Mouse (Mus musculus) frontal cortex, adult (tissue): ENCODE measurements around the gene Rerg.

Experiments
- ATAC-seq: cut with Nextera tagmentation; 2 replicates; pipeline ENCODE4 v1.9.2; 2017; ENCODE audit warnings: mild to moderate bottlenecking, moderate library complexity, mixed read lengths; ENCODE audit not compliant: low TSS enrichment

Rerg gene

DNA sequence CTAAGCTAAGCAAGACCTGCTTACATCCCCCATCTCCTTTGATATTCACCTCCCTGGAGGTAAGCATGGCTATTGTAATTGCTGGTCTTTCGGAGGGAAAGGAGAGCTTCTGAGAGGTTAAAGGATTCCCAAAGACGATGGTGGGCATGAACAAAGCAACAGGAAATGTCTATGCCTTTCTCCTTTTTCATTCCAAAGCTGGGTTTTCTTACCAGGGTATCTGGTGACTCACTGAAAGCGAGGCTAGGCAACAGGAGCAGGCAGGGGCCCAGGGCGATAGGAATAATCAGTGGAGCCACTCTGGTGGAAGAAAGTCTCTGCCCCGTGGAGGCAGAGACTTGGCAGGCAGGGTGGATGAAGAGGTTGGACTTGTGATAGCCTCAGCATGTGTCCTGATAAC, at the start of gene Rerg:
Gene Rerg (minus strand): TSS at position 272 of the 400 bp plus-strand sequence.
- ATAC-seq, result no peak

GRCm38 (mm10) chr6:137217841-137218463, 47.7 kb upstream of the Rerg start:
- no peak for ATAC-seq

- no peak for ATAC-seq
Observed at GRCm38 (mm10) chr6:137211441-137211840, 41.1 kb upstream of the Rerg start.

GRCm38 (mm10) chr6:137210991-137211390, 40.7 kb upstream of the Rerg start:
- ATAC-seq, result no peak

DNA sequence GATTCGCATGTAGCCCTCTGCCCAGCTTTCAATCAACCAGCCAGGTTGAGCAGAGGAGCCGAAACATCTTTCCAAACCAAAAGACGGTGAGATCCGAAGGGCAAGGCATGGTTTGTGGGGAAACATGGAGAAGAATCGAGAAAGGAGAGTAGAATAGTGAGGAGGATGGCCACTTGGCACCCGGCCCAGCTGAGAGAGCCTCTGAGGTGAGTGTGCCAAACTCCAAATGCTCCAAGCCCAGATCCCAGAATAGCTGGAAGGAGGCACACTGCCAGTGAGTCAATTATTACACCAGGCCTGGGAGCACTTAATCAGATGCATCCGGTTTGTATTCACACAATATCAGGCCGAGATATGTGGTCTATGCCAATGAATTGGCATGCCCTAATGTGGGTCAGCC, 39.7 kb upstream of the Rerg start:
- ATAC-seq, result peak; percentile 57

- ATAC-seq, result no peak
Observed at GRCm38 (mm10) chr6:137207126-137207525, 36.8 kb upstream of the Rerg start.

- ATAC-seq, result peak; percentile 93
Observed at GRCm38 (mm10) chr6:137205662-137206400, 35.5 kb upstream of the Rerg start.

DNA sequence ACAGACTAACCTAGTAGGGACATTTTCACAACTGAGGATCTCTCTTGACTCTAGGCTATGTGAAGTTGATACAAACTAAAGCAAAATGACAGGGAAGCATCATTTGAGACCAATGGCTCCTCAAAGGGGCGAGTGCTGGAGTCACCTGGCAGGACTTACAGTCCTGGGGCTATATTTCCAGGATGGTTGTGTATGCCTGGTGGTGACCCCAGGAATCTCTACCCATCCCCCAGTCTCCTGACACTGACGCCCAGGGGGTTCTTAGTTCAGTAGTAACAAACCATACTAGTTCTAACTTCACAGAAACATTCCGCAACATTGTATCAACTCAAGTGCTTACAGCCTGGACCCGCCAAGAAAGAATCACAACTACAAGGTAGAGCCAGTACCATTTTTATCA, 32.4 kb upstream of the Rerg start:
- ATAC-seq, result no peak

DNA sequence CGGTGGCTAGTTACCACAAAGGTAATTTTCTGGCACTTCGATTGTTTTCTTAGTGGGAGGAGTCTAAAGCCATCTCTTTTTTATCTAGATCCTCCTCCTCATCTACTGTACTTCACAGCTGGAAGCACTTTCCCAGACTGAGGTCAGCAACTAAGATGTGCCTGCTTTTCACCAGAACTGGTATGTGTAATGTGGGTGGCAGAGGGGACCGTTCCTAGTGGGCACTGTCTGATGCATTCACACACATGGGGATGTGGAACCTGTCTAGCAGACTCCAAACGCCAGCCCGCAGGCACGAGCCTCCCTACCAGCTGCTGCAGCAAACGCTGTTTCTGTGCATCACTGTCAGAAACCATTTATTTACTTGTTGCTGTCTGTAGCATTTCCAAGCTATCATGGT, 31.3 kb upstream of the Rerg start:
- ATAC-seq, result no peak

- no peak for ATAC-seq
Observed at GRCm38 (mm10) chr6:137201166-137201565, 30.9 kb upstream of the Rerg start.

- ATAC-seq, result peak; percentile 64; the same call in 1 of the 2 replicates
Observed at GRCm38 (mm10) chr6:137192063-137192462, 21.8 kb upstream of the Rerg start.

DNA sequence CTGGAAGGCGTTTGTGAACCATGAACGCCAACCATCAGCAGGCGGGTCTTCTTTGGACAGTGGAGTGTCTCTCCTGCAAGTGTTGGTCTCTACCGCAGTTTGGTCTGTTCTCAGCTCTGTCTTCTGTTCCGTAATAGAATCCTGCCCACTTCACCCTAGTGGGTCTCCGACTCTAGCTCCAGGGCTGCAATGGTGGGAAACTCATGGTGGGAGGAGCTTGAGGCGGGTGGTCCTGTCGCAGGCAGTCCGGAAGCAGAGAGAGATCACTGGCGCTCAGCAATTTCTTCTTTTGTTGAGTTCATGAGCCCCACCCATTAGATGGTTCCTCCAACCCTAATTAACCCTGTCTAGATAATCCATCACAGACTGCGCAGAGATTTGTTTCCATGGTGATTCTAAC, 20.7 kb upstream of the Rerg start:
- ATAC-seq, result no peak

DNA sequence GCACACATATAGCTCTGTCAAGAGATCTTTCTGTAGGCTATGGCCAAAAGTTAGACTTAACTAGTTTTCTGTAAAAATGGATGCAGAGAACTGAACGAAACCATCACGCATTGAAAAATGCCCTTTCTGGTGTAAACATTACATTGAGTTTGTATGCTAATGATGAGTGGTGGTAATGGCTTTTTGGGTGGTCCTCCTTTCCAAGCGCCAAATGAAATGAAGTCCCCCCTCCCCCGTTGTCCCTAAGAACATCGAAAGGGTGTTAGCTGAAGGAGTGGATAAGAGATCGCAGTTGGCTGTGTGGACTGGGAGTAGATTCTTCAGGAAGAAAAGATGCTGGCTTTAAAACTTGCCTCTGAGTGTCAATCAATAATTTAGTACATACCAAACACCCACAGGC, 20.3 kb upstream of the Rerg start:
- ATAC-seq, result no peak

- ATAC-seq, result no peak
Observed at GRCm38 (mm10) chr6:137188375-137188926, 18.2 kb upstream of the Rerg start.

- peak; percentile 55 for ATAC-seq
Observed at GRCm38 (mm10) chr6:137187426-137187825, 17.1 kb upstream of the Rerg start.

GRCm38 (mm10) chr6:137180636-137181035, 10.3 kb upstream of the Rerg start:
- ATAC-seq, result no peak

DNA sequence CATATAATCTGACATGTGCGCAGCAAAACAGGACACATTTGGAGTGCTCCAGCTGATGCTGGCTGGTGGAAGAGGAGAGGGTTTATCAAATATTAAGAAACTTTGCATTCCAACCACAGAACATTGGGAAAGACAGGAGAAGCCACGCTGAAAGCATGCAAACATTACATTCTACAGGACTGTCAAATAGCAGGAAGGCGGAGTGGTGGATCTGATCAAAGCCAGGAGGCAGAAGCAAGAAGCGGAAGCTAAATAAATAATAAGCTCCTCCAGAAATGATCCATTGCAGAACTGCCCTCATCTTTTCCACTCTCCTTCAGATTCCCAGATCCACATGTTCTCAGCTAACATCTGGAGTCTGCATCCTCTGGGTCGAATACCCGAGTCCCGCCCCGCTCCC, 9.8 kb upstream of the Rerg start:
- no peak for ATAC-seq

DNA sequence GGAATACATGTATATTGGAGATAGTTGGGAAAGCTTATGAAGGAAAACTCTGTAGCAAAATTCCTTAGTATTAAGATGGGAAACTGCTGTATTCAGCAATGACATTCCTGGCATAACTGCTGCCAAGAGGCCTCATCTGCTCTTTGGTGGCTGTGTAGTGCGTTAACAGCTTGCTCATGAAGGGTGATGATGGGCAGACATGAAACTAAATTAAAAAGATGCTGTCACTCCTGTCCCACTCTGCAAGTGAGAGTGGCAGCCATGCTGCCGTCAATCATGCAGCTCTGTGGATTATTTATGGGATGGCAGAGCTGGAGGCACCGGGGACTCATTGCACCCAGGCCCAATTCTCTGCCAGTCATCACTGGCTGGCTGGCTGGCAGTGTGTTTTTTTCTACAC, 8.7 kb upstream of the Rerg start:
- ATAC-seq, result no peak

DNA sequence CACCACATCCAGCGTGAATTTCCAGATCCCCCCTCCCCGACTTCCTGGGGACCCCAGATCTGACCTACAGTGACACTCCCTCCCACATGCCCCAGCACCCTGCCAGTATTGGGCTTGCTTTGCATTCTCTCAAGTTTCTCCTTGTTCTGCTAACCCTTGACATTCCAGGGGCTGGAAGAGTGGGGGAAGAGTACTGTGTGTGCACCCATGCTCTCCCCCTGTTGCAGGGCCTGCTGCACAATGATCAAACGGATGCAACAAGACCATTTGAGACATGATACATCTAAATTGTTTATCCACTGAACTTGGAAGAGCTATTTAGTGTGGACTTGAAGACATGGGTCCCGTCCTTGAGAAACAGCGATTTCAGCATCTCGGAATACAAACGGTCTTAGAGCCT, 349 bp upstream of the Rerg start:
- ATAC-seq, result no peak

GRCm38 (mm10) chr6:137169171-137169968, 927 bp downstream of the Rerg start:
- ATAC-seq, result peak; percentile 99

DNA sequence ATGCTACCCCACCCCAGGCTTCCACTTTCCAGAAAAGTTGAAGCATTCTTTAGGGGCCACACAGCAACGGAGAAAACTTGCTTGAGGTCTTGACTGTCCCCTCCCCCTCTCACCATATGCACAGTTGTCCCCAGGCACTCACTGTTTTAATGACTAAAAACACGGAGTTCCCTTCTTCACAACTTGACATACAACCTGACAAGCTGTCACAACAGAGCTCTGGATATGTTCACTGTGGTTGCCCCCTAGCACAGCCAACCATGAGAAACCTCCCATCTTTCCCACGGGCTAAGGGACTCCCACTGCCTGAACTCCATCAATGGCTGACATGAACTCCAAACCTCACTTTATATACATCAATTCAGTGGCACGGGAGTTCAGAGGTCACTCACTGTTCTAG, 3.5 kb downstream of the Rerg start:
- no peak for ATAC-seq

GRCm38 (mm10) chr6:137163571-137163970, 6.7 kb downstream of the Rerg start:
- no peak for ATAC-seq
